Mouse (Mus musculus) right cerebral cortex, postnatal 36 days (tissue): ENCODE results near the gene Ddx43.
A peak's percentile ranks its signal among the peaks of the same experiment; 100 is the strongest.
"Not testable (repeated sequence)": the region's sequence is repeated elsewhere in the genome, so short reads cannot be mapped to it uniquely, and the experiment has no call there.

Experiments used
- DNase-seq, 2 experiments: peaks; one replicate each; pipeline ENCODE4 v3.0.0; 2022; ENCODE audit warnings: low spot score in 2 of 2, mixed read lengths in 1 of 2

Ddx43 gene

DNA sequence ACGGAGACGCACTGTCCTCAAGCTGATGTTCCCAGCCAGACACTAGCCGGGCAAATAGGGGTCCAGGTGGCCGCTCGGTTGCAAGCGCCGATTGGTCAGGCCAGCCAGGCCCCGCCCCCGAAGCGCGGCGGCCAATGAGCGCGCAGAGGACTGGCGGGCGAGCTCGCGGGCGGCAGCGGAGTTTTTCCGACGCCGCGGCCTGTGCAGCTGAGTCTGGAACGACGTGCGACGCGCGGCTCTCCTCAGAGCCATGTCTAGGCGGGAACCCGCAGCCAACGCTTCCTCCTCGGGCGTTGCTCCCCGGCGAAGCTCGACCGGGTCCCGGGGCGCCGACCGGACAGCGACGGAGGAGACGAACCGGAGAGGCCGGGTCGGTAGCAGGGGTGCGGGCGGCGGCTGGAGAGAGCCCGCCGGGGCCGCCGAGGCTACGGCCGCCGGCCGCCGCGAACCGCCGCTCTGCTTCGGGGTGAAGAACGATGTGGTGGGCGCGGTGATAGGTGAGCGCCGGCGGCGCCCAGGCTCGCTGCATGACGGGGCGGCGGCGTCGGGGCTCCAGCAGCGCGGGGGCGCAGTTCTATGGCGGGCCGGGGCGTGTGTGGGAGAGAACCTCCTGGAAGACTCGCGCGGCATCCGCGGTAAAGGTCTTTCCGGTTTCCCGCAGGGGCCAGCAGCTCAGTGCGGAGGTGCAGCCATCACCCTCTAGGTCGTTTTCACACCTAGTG, at the start of gene Ddx43:
Gene Ddx43, plus strand, starts transcription at position 148 of the 722 bp plus-strand sequence.
- DNase-seq = peak; percentile 5 to 9

DNA sequence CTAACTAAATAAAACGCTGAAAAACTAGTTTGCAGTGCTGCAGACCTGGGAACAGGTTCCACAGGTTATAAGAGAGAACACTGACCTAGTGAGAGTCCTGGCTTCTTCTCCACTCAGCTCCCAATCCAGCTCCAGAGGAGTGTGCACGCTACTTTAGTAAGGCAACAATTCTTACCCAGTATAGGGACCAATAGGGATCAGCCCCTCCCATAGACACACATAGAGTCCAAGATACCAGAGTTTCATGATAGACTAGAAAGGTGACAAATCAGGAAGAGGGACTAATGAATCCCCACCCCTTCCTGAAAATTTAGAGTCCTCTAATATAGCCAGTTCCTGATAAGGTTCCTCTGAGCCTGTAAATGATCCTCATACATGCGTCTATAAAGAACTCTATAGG, 48.6 kb upstream of the Ddx43 start:
- no peak for DNase-seq

- DNase-seq = not testable (repeated sequence)
Measured at GRCm38 (mm10) chr9:78348206-78349004, 47.2 kb upstream of the Ddx43 start.

DNA sequence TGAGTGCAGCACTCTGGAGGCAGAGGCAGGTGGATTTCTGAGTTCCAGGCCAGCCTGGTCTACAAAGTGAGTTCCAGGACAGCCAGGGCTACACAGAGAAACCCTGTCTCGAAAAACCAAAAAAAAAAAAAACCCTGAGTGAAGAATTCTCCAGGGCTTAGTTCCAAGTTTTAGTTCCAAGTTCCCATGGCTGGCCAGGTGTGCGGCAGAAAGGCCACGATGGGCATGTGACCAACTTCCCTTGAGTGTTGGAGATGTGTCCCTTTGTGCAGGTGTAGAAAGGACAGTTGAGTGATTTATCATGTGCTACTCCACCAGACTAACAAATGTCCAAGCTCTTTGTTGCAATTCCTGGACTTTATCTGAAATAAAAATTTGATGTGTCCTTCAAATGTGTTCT, 46.4 kb upstream of the Ddx43 start:
- DNase-seq = not testable (repeated sequence)

GRCm38 (mm10) chr9:78350007-78350406, 45.6 kb upstream of the Ddx43 start:
- DNase-seq = not testable (repeated sequence)

GRCm38 (mm10) chr9:78351504-78352220, 43.9 kb upstream of the Ddx43 start:
- DNase-seq = no peak

DNA sequence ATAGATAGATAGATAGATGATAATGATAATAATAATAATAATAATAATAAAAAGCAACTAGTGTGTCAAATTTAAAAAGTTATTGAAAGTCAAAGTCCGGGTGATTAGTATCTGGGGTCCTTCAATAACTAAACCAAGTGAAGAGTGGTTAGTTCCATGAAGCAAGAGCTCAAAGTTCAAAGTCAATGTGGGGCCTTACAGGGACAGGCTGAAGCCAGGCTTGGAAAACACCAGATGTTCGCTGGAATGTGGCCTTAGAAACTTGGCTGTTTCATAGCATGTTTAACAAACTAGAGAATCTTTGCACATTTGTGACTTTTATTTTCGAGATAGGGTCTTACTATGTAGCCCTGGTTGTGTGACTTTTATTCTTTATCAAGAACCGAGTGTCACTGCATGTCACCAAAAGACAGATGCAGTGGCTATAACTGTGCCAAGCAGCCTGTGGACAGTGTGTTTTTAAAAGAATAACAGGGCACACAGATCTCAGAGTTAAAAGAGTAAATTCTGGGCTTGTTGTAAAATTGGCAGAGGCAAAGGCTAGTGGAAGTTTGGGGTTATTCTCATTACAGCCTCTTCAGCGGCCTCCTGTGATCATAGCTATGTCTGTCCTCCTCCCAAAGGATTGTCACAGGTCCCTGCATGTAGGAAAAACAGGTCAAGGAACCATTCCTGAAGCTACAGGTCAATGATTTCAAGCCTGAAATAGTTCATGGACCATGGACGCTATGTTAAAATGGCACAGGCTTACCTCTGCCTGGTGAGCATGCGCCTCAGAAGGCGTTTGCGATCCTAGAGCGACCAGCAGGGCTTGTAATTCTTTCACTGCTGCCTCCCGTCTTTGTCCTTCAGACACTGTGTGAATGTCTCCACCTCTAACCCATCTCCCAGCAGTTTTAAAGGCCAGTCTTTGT, 40.7 kb upstream of the Ddx43 start:
- DNase-seq = no peak

GRCm38 (mm10) chr9:78355611-78356010, 40.0 kb upstream of the Ddx43 start, which contains the start of gene Gsta2:
TSS of gene Gsta2 (minus strand) at chr9:78355788.
- DNase-seq = no peak

GRCm38 (mm10) chr9:78358053-78358452, 37.5 kb upstream of the Ddx43 start:
- peak; percentile 5 to 18 for DNase-seq

- no peak for DNase-seq
Measured at GRCm38 (mm10) chr9:78359750-78360483, 35.7 kb upstream of the Ddx43 start.

DNA sequence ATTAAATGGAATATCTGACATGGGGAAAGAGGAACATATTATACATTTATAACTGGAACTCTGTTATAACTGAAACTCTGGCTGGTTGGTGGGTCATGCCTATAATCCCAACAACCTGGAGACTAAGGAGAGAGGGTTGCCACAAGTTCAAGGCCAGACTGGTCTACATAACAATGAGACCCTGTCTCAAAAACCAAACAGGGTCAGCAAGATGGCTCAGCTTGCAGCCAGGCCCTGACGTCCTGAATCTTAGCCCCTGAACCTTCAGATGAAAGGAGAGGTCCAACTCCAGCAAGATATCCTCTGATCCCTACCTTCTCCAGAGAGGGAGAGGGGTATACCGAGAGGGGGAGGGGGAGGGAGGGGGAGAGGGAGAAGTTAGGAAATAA, 35.1 kb upstream of the Ddx43 start:
- no peak for DNase-seq

DNA sequence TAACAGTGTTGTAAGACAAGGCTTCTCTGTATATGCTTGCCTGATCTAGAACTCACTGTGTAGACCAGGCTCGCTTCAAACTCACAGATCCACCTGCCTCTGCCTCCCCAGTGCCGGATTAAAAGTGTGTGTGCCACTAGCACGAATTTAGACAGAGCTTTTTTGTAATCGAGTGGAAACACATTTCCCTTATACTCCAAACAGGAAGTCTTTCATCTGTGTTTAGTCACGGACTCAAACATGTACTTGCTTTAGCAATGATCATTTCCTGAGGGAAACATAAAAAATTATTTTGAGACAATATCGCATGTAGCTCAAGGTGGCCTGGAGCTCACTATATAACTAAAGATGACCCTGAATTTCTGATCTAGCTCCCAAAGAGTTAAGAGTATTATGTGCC, 32.2 kb upstream of the Ddx43 start:
- no peak for DNase-seq

- DNase-seq = no peak
Measured at GRCm38 (mm10) chr9:78364701-78365100, 30.9 kb upstream of the Ddx43 start.

DNA sequence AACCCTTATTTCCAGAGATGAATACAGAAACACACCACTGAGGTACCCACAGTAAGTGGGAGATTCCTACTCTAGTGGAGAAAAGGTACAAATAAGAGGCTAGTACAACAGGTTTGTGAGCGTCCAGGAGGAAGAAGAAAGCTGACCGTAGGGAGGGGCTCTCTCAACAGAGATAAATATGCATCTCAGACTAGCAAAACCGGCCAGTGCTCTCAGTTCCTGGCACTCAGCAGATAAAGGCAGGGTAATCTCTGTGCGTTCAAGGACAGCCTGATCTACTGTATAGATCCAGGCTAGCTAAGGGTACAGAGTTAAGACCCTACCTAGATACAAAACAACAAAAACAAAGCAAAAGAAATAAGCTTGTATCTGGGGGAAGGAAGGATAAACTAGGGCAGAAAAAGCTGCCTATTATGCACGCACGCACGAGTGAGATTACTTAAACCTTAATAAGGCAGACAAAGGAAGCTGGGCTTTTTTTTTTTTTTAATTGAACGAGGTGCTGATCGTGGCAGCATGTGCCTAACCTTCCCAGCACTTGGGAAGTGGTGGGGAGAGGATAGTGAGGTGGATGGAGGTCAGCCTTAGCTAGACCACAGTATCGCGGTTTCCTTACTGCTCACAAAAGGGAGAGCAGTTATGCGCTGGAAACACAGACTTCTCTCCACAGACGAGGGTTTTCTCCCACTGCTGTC, 29.6 kb upstream of the Ddx43 start:
- DNase-seq = no peak

DNA sequence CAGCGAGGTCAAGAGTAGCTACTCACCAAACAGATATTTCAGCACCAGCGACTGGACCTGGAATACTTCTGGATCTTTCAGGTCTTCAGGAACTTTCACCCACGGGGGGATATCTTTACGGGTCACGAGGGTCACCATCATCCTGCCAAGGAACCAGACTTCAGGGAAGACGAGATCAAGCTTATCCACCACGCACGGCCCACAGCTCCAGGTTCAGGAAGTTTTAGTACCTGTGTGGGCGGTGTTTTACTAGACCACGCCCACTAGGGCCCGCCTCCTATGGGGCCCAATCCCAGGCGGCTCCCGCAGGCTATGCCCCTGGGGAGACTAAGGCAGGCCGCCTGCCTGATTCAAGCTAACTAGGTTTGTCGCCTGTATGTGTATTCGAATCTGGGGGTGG, 27.6 kb upstream of the Ddx43 start, which contains the start of gene Dppa5a:
Gene Dppa5a, minus strand, starts transcription at position 219 of the 400 bp plus-strand sequence.
- DNase-seq = not testable (repeated sequence)

GRCm38 (mm10) chr9:78368671-78369293, 26.8 kb upstream of the Ddx43 start:
- DNase-seq = no peak

- no peak for DNase-seq
Measured at GRCm38 (mm10) chr9:78369349-78369748, 26.2 kb upstream of the Ddx43 start.

GRCm38 (mm10) chr9:78369786-78370185, 25.8 kb upstream of the Ddx43 start:
- no peak for DNase-seq

DNA sequence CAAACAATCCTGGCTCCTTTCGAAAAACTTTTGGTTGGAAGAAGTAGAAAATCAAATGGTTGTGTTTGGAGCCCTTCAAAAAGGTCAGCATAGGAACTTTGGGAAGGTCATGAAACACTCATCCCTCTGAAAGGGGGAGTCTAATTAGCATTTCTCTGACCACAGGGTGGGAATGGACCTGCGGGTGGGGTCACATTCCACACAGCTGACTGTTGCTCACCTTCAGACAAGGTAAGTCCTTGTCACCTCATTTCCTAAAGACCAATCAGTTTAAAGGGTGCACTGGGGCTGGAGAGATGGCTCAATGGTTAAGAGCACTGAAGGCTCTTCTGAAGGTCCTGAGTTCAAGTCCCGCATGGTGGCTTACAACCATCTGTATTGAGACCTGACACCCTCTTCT, 24.1 kb upstream of the Ddx43 start:
- no peak for DNase-seq
